Mouse (Mus musculus) layer of hippocampus, adult 9-11 months (tissue): ENCODE measurements at regions not wholly inside any gene's neighbourhood (a gene's known extent, or its start where the extent isn't known, plus 50 kb on each side); places are given as distances from the start of the nearest gene placed in this dataset.

ENCODE experiments used
- DNase-seq: peaks from one replicate; pipeline ENCODE4 v3.0.0; 2022

DNA sequence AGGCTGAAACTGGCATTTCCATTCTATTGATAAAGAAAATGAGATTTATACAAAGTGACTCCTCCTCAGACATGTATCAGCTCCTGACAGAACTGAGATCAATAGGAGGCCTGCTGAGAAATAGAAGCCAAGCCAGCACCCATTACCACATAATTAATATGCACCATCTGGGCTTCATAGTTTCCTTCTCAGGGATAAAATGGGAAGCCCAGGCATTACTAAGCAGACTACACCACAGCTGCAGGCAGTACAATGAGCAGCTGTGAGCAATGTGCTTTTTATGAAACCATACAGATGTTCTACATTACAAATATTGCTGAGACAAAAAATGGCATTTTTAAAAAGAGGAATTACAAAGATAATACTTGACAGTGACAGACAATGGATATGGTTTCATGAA is 950.1 kb downstream of the Otol1 start:
- DNase-seq: no peak

DNA sequence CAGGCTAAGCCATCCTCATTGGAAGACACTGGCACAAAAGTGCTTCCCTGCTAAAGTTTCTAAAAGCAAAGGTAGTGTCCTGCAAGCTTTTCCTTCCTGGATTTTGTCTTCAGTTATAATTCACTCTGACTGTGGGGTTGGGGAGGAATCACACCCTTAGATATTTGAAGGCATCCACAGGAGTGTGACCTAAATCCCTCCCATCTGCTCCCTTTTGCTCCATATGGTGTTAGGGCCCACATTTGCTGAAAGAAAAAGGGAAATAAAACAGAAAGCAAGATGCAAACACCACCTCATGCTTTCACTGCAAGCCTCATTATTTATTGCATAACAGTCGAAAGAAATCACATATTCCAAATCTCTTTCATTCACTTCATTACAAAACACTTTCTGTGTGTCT is 955.1 kb downstream of the Otol1 start:
- peak; percentile 5 for DNase-seq

DNA sequence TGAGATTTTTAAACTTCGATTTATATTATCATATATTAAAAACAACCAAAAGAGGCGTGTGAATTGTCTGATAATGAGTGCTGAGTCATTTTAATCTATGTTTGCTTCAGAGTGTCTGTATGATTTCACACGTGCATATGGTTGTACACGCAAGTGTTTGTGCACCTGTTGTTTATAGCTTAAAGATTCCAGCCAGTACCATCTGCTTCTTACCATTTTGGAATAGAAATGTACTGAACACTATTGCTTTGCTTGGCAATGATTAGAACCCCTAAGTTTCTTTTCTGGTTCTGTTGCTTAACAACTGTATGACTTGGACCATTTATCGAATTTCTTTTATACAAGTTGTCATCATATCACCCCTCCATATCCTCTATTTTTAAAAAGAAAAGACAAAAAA is 969.5 kb downstream of the Otol1 start:
- DNase-seq: peak; percentile 23

DNA sequence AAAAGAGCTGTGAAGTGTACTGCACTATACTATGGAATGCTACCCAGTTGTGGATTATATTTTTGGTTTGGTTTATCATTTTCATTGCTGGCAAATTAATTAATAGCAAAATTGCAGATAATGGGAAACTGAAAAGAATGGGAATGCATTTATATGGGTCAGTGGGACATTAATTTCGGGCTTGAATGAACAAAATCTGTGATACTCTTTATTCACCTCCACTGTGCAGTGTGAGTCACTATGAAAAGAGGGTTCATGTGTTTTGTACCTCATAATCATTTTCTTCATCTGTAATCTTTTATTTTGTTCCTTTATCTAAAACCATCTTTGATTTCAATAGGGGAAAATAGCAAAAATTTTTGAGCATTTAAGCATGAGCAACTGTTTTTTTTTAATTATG is 983.5 kb downstream of the Otol1 start:
- DNase-seq: no peak

DNA sequence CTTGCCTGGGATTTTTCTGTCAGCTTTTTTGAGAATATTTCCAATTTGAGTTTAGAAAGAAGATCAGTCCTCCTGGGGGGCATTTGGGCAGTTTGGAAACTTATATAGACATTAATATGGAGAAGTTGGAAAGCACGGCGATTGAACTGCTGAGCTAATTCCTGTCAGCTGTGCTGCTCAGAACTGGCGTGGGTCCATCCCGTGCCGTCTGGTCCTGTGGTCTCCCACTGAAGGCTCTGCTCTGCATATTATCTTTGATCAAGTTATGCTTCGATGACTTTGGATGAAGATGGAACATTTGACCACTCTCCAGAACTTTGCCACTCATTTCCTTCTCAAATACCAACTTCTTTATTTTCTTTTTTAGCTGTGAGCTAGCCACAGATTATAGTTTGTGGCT is 995.6 kb downstream of the Otol1 start:
- peak; percentile 25 for DNase-seq
